Mouse (Mus musculus) heart, postnatal 0 days (tissue): Measurements from ENCODE around the gene Tnfrsf25. TPM values are rescaled to one million over a fixed set of nuclear protein-coding genes. Genes with fewer than 3 reads are reported as not detected.

Source experiments
- ATAC-seq: fragments of 200-750 bp; cut with Nextera tagmentation; 2 replicates; pipeline ENCODE4 v1.8.0; 2017; ENCODE audit warnings: low read depth, moderate number of reproducible peaks, moderate library complexity; ENCODE audit not compliant: insufficient read depth
- DNase-seq: peaks from one replicate; pipeline ENCODE4 v3.0.0-alpha.2; 2016; ENCODE audit warnings: low spot score
- H3K27ac ChIP-seq: fragments of 300-500 bp; sonication (generic); 2 replicates; pipeline ENCODE4 v1.5.1; 2014; ENCODE audit warnings: low read depth, mild to moderate bottlenecking
- H3K27me3 ChIP-seq: fragments of 300-500 bp; sonication (generic); 2 replicates; pipeline ENCODE4 v1.6.1; 2014; ENCODE audit warnings: low read length, mixed read lengths; ENCODE audit not compliant: control insufficient read depth, insufficient read depth
- H3K36me3 ChIP-seq: fragments of 300-500 bp; sonication (generic); replicated peaks from 2 replicates; pipeline ENCODE4 v1.6.1; 2014; ENCODE audit warnings: low read length, mixed read lengths; ENCODE audit not compliant: control insufficient read depth, insufficient read depth
- H3K4me1 ChIP-seq: fragments of 300-500 bp; sonication (generic); 2 replicates; pipeline ENCODE4 v1.6.1; 2014; ENCODE audit warnings: antibody characterized with exemption; ENCODE audit not compliant: control insufficient read depth, insufficient read depth
- H3K4me2 ChIP-seq: fragments of 300-500 bp; sonication (generic); 2 replicates; pipeline ENCODE4 v1.6.1; 2014; ENCODE audit warnings: low read depth, mild to moderate bottlenecking, low read length, moderate library complexity
- H3K4me3 ChIP-seq: fragments of 300-500 bp; sonication (generic); 2 replicates; pipeline ENCODE4 v1.5.1; 2014; ENCODE audit warnings: low read depth, low read length
- H3K9ac ChIP-seq: fragments of 300-500 bp; sonication (generic); replicated peaks from 2 replicates; pipeline ENCODE4 v1.6.1; 2014; ENCODE audit warnings: low read depth, low read length, mixed read lengths
- H3K9me3 ChIP-seq: fragments of 300-500 bp; sonication (generic); replicated peaks from 2 replicates; pipeline ENCODE4 v1.6.1; 2016; ENCODE audit warnings: low read length; ENCODE audit not compliant: control insufficient read depth
- CTCF ChIP-seq: IDR thresholded peaks from 2 replicates; pipeline ENCODE4 v1.5.1; 2016; ENCODE audit warnings: antibody characterized with exemption, control low read depth, low read depth
- EP300 ChIP-seq: IDR thresholded peaks from 2 replicates; pipeline ENCODE4 v1.6.1; 2016; ENCODE audit warnings: antibody characterized with exemption, low read depth
- WGBS: fragments of 180-500 bp; shearing (Covaris S2); extraction: QIAGEN DNeasy Blood & Tissue Kit; methylation state at CpG from one replicate; pipeline ENCODE4 v1.1.7; 2014; 5-methylcytosine and 5-hydroxymethylcytosine counted together
- polyA plus RNA-seq: library from polyadenylated mRNA; unstranded; fragments of >200 nt; fragmentation: Nextera tagmentation; extraction: Ambion mirVana; gene quantifications from 2 replicates; pipeline ENCODE4 v1.2.1, GENCODE M21; 2015
- total RNA-seq: library from RNA; depleted of rRNA; stranded (reverse); fragments of >200 nt; gene quantifications from 2 replicates; pipeline ENCODE4 v1.2.3, GENCODE M21; 2014; ENCODE audit warnings: low replicate concordance

Gene Tnfrsf25
- total and polyA plus RNA-seq, 2 experiments from 2014 or later, result 0.75 TPM; not detected in 1

GRCm38 (mm10) chr4:152087211-152088081, 28.3 kb upstream of the Tnfrsf25 start:
- Histone ChIP-seq H3K27me3 (0 out of 2 replicates have a peak, but pooled peaks cover 4% of the 10 kb centered on the region), H3K4me2 (peak overlapping the region; percentile 88), H3K27ac (peak overlapping the region; percentile 51), H3K4me3 (peak overlapping the region; percentile 69), H3K36me3 (no peaks in the 10 kb centered on the region), H3K9me3 (0 out of 2 replicates have a peak, but pooled peaks cover 3% of the 10 kb centered on the region), H3K9ac (peak overlapping the region; percentile 69), H3K4me1 (peaks cover 18% of the 10 kb centered on the region)
- WGBS, result 11% methylated on average over 12 of the region's 12 CpGs
- DNase-seq (no peak), ATAC-seq (no peak)
- TF ChIP-seq CTCF, result no peak
- no peak for TF ChIP-seq EP300

GRCm38 (mm10) chr4:152088133-152088532, 27.6 kb upstream of the Tnfrsf25 start:
- 28% methylated on average over 4 of the region's 4 CpGs for WGBS
- H3K36me3 ChIP-seq, result no peaks in the 10 kb centered on the region
- H3K27me3 ChIP-seq, result 0 out of 2 replicates have a peak, but pooled peaks cover 4% of the 10 kb centered on the region
- DNase-seq (no peak), ATAC-seq (no peak)
- H3K4me3 ChIP-seq, result peak overlapping the region; percentile 69; the same call in 1 of the 2 replicates
- no peak overlapping the region for H3K27ac ChIP-seq
- TF ChIP-seq CTCF, result no peak
- TF ChIP-seq EP300, result no peak
- H3K4me1 ChIP-seq, result peaks cover 18% of the 10 kb centered on the region
- H3K9me3 ChIP-seq, result 0 out of 2 replicates have a peak, but pooled peaks cover 3% of the 10 kb centered on the region
- H3K9ac ChIP-seq, result no peak overlapping the region
- peak overlapping the region; percentile 88 for H3K4me2 ChIP-seq

GRCm38 (mm10) chr4:152088556-152089120, 27.1 kb upstream of the Tnfrsf25 start:
- no peak overlapping the region for H3K9ac ChIP-seq
- DNase-seq, result no peak
- H3K27me3 ChIP-seq, result 0 out of 2 replicates have a peak, but pooled peaks cover 4% of the 10 kb centered on the region
- H3K27ac ChIP-seq, result no peak overlapping the region
- no peaks in the 10 kb centered on the region for H3K36me3 ChIP-seq
- WGBS, result 63% methylated on average over 8 of the region's 8 CpGs
- H3K4me3 ChIP-seq, result no peak overlapping the region
- no peak for ATAC-seq
- TF ChIP-seq EP300 (no peak), CTCF (no peak)
- peaks cover 18% of the 10 kb centered on the region for H3K4me1 ChIP-seq
- H3K4me2 ChIP-seq, result 0 out of 2 replicates have a peak overlapping the region, but pooled peaks have one; percentile 88
- H3K9me3 ChIP-seq, result 0 out of 2 replicates have a peak, but pooled peaks cover 3% of the 10 kb centered on the region

GRCm38 (mm10) chr4:152090191-152090590, 25.5 kb upstream of the Tnfrsf25 start:
- H3K4me3 ChIP-seq, result no peak overlapping the region
- H3K36me3 ChIP-seq, result no peaks in the 10 kb centered on the region
- DNase-seq (no peak), ATAC-seq (no peak)
- H3K27ac ChIP-seq, result no peak overlapping the region
- 0 out of 2 replicates have a peak, but pooled peaks cover 2% of the 10 kb centered on the region for H3K27me3 ChIP-seq
- H3K4me1 ChIP-seq, result peaks cover 18% of the 10 kb centered on the region
- H3K9me3 ChIP-seq, result 0 out of 2 replicates have a peak, but pooled peaks cover 3% of the 10 kb centered on the region
- H3K4me2 ChIP-seq, result no peak overlapping the region
- TF ChIP-seq EP300 (no peak), CTCF (no peak)
- WGBS, result 60% methylated on average over 9 of the region's 9 CpGs
- H3K9ac ChIP-seq, result no peak overlapping the region

- no peaks in the 10 kb centered on the region for H3K27me3 ChIP-seq
- ATAC-seq (no peak), DNase-seq (no peak)
- WGBS, result 39% methylated on average over 8 of the region's 8 CpGs
- TF ChIP-seq EP300, result no peak
- TF ChIP-seq CTCF, result no peak
- H3K9me3 ChIP-seq, result no peaks in the 10 kb centered on the region
- no peak overlapping the region for H3K4me3 ChIP-seq
- no peak overlapping the region for H3K4me2 ChIP-seq
- 0 out of 2 replicates have a peak overlapping the region, but pooled peaks have one; percentile 30 for H3K9ac ChIP-seq
- no peak overlapping the region for H3K27ac ChIP-seq
- H3K36me3 ChIP-seq, result no peaks in the 10 kb centered on the region
- peaks cover 11% of the 10 kb centered on the region for H3K4me1 ChIP-seq
Observed at GRCm38 (mm10) chr4:152092751-152093293, 22.9 kb upstream of the Tnfrsf25 start.
